Mouse (Mus musculus): ENCODE measurements around the gene Pdzd4. TPM values are rescaled to one million over a fixed set of nuclear protein-coding genes. Genes with fewer than 3 reads are reported as not detected.
A peak's percentile ranks its signal among the peaks of the same experiment; 100 is the strongest.

Gene Pdzd4
- total and polyA plus RNA-seq, 3 experiments = 0.32 to 1.1 (median 0.72) TPM

DNA sequence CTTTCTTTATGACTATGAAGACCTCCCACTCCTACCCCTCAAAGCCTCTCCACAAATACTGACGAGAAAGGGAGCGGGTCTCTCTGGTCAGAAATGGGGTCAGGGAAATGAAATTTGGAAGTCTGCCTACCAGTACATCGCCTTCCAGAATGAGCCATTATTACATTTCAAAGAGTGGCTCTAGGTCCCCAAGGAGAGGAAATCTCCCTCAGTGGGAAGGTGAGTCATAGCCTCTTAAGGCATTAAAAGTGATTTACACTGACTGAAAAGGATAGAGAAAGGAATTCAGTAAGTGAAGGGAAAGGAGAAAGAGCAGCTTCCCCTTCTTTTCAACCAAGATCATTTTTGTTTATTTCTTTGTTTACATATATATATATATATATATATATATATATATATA lies 11.9 kb upstream of the Pdzd4 start:
- no peak for TF ChIP-seq NRF1 (IDR thresholded peaks at IDR 0.05; ENCODE audit: low read depth, low read length)
- TF ChIP-seq SIN3A (IDR thresholded peaks at IDR 0.05; ENCODE audit: low read length) = no peak
- no peak for TF ChIP-seq BHLHE40 (IDR thresholded peaks at IDR 0.05; ENCODE audit: low read depth, low read length)
- TF ChIP-seq MYC (IDR thresholded peaks at IDR 0.05; ENCODE audit: low read depth, low read length) = no peak
- dilution Hi-C loops (cut with MboI; ENCODE audit: extremely low pct_ligation_motif_present, extremely low pct_unique_long_range_greater_than_20kb, low sequenced_read_pairs) (no loop called here), in situ Hi-C loops (cut with MboI; ENCODE audit: low pct_ligation_motif_present, low pct_unique_long_range_greater_than_20kb, low sequenced_read_pairs) (no loop called here)
- no peak overlapping the region for H3K9ac ChIP-seq (ENCODE audit: insufficient read depth, low read depth)
- H3K9me3 ChIP-seq (replicated peaks; ENCODE audit: low read length) = no peaks in the 10 kb centered on the region
- no peaks in the 10 kb centered on the region for H3K79me2 ChIP-seq (replicated peaks; ENCODE audit: control insufficient read depth, extremely low read depth, insufficient read depth, poor library complexity, severe bottlenecking)
- H3K4me3 ChIP-seq (replicated peaks in 1 of 3; ENCODE audit: low read depth in 2 of 3, low read length in 2 of 3, poor library complexity in 1 of 3) = no peak overlapping the region
- no peaks in the 10 kb centered on the region for H3K27me3 ChIP-seq (replicated peaks)
- no peaks in the 10 kb centered on the region for H3K36me3 ChIP-seq (replicated peaks in 1 of 2; ENCODE audit: control insufficient read depth in 1 of 2, insufficient read depth in 1 of 2, low read length in 1 of 2)
- DNase-seq (ENCODE audit: extremely low read depth) = no peak
- H3K4me2 ChIP-seq (ENCODE audit: insufficient read depth, low read depth, poor library complexity, severe bottlenecking) = no peak overlapping the region
- H3K27ac ChIP-seq (ENCODE audit: insufficient read depth, low read depth) = no peak overlapping the region
- H3K4me1 ChIP-seq (ENCODE audit: control insufficient read depth in 1 of 2, insufficient read depth in 2 of 2) = no peaks in the 10 kb centered on the region

DNA sequence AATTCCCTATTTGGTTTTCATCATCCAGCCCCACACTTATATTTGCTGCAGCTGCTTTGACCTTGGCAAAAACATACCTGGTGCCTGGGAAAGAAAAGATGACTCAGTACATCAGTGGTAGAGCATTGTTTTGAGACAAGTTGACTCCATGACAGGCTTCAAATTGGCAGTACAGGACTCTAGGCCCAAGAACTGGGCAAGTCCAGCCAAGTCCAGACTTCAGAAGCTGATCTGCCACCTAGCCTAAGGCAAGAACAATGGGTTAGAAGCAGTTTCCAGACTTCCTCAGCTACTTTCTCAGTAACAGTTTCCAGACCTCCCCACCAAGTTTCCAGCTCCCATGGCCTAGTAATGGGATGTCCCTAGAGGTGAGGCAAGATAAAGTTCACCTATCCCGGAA lies 11.0 kb upstream of the Pdzd4 start:
- H3K9ac ChIP-seq (ENCODE audit: insufficient read depth, low read depth) = no peak overlapping the region
- TF ChIP-seq ZMIZ1 (IDR thresholded peaks at IDR 0.05; ENCODE audit: low read depth, low read length) (no peak), MEF2A (IDR thresholded peaks at IDR 0.05; ENCODE audit: borderline replicate concordance, low read depth, low read length) (no peak), SIN3A (IDR thresholded peaks at IDR 0.05; ENCODE audit: low read length) (no peak), USF2 (conservative IDR thresholded peaks at IDR 0.05; ENCODE audit: low read depth, low read length) (no peak), CTCF (conservative IDR thresholded peaks at IDR 0.05 in 1 of 2, IDR thresholded peaks at IDR 0.05 in 1 of 2; ENCODE audit: low read depth in 2 of 2, low read length in 2 of 2) (no peak), JUND (conservative IDR thresholded peaks at IDR 0.05; ENCODE audit: low read depth, low read length) (no peak), ZKSCAN1 (IDR thresholded peaks at IDR 0.05; ENCODE audit: borderline replicate concordance, low read depth, low read length) (no peak), BHLHE40 (IDR thresholded peaks at IDR 0.05; ENCODE audit: low read depth, low read length) (no peak), TCF12 (IDR thresholded peaks at IDR 0.05; ENCODE audit: low read depth, low read length) (no peak), SMC3 (IDR thresholded peaks at IDR 0.05; ENCODE audit: low read depth, low read length) (no peak), UBTF (IDR thresholded peaks at IDR 0.05; ENCODE audit: low read depth, low read length) (no peak), MAFK (IDR thresholded peaks at IDR 0.05; ENCODE audit: insufficient replicate concordance, low read length) (no peak)
- no peaks in the 10 kb centered on the region for H3K79me2 ChIP-seq (replicated peaks; ENCODE audit: control insufficient read depth, extremely low read depth, insufficient read depth, poor library complexity, severe bottlenecking)
- H3K9me3 ChIP-seq (replicated peaks; ENCODE audit: low read length) = no peaks in the 10 kb centered on the region
- no peak overlapping the region for H3K4me2 ChIP-seq (ENCODE audit: insufficient read depth, low read depth, poor library complexity, severe bottlenecking)
- no peak overlapping the region for H3K4me3 ChIP-seq (replicated peaks in 1 of 3; ENCODE audit: low read depth in 2 of 3, low read length in 2 of 3, poor library complexity in 1 of 3)
- H3K36me3 ChIP-seq (replicated peaks in 1 of 2; ENCODE audit: control insufficient read depth in 1 of 2, insufficient read depth in 1 of 2, low read length in 1 of 2) = no peaks in the 10 kb centered on the region
- dilution Hi-C loops (cut with MboI; ENCODE audit: extremely low pct_ligation_motif_present, extremely low pct_unique_long_range_greater_than_20kb, low sequenced_read_pairs) = no loop called here
- H3K27me3 ChIP-seq (replicated peaks) = no peaks in the 10 kb centered on the region
- no peaks in the 10 kb centered on the region for H3K4me1 ChIP-seq (ENCODE audit: control insufficient read depth in 1 of 2, insufficient read depth in 2 of 2)
- H3K27ac ChIP-seq (ENCODE audit: insufficient read depth, low read depth) = no peak overlapping the region
- DNase-seq (ENCODE audit: extremely low read depth) = no peak
- in situ Hi-C loops (cut with MboI; ENCODE audit: low pct_ligation_motif_present, low pct_unique_long_range_greater_than_20kb, low sequenced_read_pairs) = no loop called here

DNA sequence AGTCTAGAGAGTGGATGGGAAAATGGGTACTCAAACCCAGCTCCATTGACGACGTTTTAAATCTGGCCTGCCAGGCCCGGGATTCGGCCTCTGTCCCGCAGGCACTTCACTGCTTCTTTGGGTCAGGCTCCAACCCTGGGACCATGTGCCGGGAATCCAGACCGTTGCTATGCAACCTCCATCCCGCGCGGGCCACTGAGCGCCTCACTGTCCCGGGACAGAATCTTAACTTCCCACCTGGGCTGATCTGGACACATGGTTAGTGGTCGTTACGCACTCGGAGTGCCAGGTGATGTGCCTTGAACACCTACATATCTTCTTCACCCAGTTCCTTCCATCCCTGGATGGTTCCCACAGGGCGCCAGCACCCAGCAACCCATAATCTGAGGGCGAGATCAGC lies 1.0 kb downstream of the Pdzd4 start:
- in situ Hi-C loops (cut with MboI; ENCODE audit: low pct_ligation_motif_present, low pct_unique_long_range_greater_than_20kb, low sequenced_read_pairs) (no loop called here), dilution Hi-C loops (cut with MboI; ENCODE audit: extremely low pct_ligation_motif_present, extremely low pct_unique_long_range_greater_than_20kb, low sequenced_read_pairs) (no loop called here)
- no peaks in the 10 kb centered on the region for H3K27me3 ChIP-seq (replicated peaks)
- H3K79me2 ChIP-seq (replicated peaks; ENCODE audit: control insufficient read depth, extremely low read depth, insufficient read depth, poor library complexity, severe bottlenecking) = no peaks in the 10 kb centered on the region
- no peak overlapping the region for H3K9ac ChIP-seq (ENCODE audit: insufficient read depth, low read depth)
- no peak for DNase-seq (ENCODE audit: extremely low read depth)
- no peaks in the 10 kb centered on the region for H3K9me3 ChIP-seq (replicated peaks; ENCODE audit: low read length)
- peaks cover 0 to 7% of the 10 kb centered on the region in 2 experiments; a peak in 1 of 4 replicates for H3K4me1 ChIP-seq (ENCODE audit: control insufficient read depth in 1 of 2, insufficient read depth in 2 of 2)
- peak overlapping the region; percentile 87; the same call in 1 of the 2 replicates for H3K4me2 ChIP-seq (ENCODE audit: insufficient read depth, low read depth, poor library complexity, severe bottlenecking)
- no peaks in the 10 kb centered on the region for H3K36me3 ChIP-seq (replicated peaks in 1 of 2; ENCODE audit: control insufficient read depth in 1 of 2, insufficient read depth in 1 of 2, low read length in 1 of 2)
- H3K27ac ChIP-seq (ENCODE audit: insufficient read depth, low read depth) = no peak overlapping the region
- TF ChIP-seq RCOR1 (conservative IDR thresholded peaks at IDR 0.05; ENCODE audit: low read depth, low read length) = no peak
- no peak for TF ChIP-seq USF1 (IDR thresholded peaks at IDR 0.05; ENCODE audit: low read depth, low read length)
- TF ChIP-seq E2F4 (IDR thresholded peaks at IDR 0.05; ENCODE audit: insufficient replicate concordance, low read depth, low read length) = no peak
- TF ChIP-seq ZMIZ1 (IDR thresholded peaks at IDR 0.05; ENCODE audit: low read depth, low read length) = no peak
- TF ChIP-seq NELFE (IDR thresholded peaks at IDR 0.05; ENCODE audit: low read depth, low read length) = no peak
- TF ChIP-seq ELF1 (IDR thresholded peaks at IDR 0.05; ENCODE audit: low read depth, low read length) = no peak
- no peak for TF ChIP-seq RAD21 (IDR thresholded peaks at IDR 0.05; ENCODE audit: low read depth, low read length)
- TF ChIP-seq SIN3A (IDR thresholded peaks at IDR 0.05; ENCODE audit: low read length) = no peak
- no peak overlapping the region for H3K4me3 ChIP-seq (replicated peaks in 1 of 3; ENCODE audit: low read depth in 2 of 3, low read length in 2 of 3, poor library complexity in 1 of 3)

Data from CH12.LX (cell line).